Mouse (Mus musculus) right cerebral cortex, adult 18-20 months (tissue): ENCODE data around the gene Jchain.
A peak's percentile ranks its signal among the peaks of the same experiment; 100 is the strongest.
"Not testable (repeated sequence)": the region's sequence is repeated elsewhere in the genome, so short reads cannot be mapped to it uniquely, and the experiment has no call there.

Experiments used
- DNase-seq: peaks from one replicate; pipeline ENCODE4 v3.0.0; 2022; ENCODE audit warnings: mixed read lengths

Gene Jchain

GRCm38 (mm10) chr5:88527657-88528056, at the start of gene Jchain:
TSS of gene Jchain (minus strand) at chr5:88527891.
- DNase-seq, result no peak

GRCm38 (mm10) chr5:88575506-88576338, 48.0 kb upstream of the Jchain start:
- no peak for DNase-seq

GRCm38 (mm10) chr5:88574829-88575228, 47.1 kb upstream of the Jchain start:
- DNase-seq, result no peak

GRCm38 (mm10) chr5:88569541-88569940, 41.9 kb upstream of the Jchain start:
- DNase-seq, result no peak

- no peak for DNase-seq
Measured at GRCm38 (mm10) chr5:88566034-88566841, 38.5 kb upstream of the Jchain start.

- peak; percentile 73 for DNase-seq
Measured at GRCm38 (mm10) chr5:88565148-88566033, 37.7 kb upstream of the Jchain start.

GRCm38 (mm10) chr5:88564501-88565147, 36.9 kb upstream of the Jchain start, which contains the start of gene Rufy3:
TSS of gene Rufy3 (plus strand) at chr5:88565040.
- peak; percentile 82 for DNase-seq

- DNase-seq, result no peak
Measured at GRCm38 (mm10) chr5:88562863-88563780, 35.4 kb upstream of the Jchain start.

- DNase-seq, result no peak
Measured at GRCm38 (mm10) chr5:88561080-88561814, 33.6 kb upstream of the Jchain start.

GRCm38 (mm10) chr5:88558991-88559390, 31.3 kb upstream of the Jchain start:
- DNase-seq, result no peak

GRCm38 (mm10) chr5:88554086-88554886, 26.6 kb upstream of the Jchain start, which contains the start of gene Utp3:
TSS of gene Utp3 (plus strand) at chr5:88554462.
- DNase-seq, result peak; percentile 92

GRCm38 (mm10) chr5:88553271-88554085, 25.8 kb upstream of the Jchain start:
- DNase-seq, result no peak

- no peak for DNase-seq
Measured at GRCm38 (mm10) chr5:88545536-88545935, 17.8 kb upstream of the Jchain start.

GRCm38 (mm10) chr5:88544411-88544810, 16.7 kb upstream of the Jchain start:
- DNase-seq, result not testable (repeated sequence)

GRCm38 (mm10) chr5:88542651-88543282, 15.1 kb upstream of the Jchain start:
- DNase-seq, result peak; percentile 31

GRCm38 (mm10) chr5:88540845-88541244, 13.2 kb upstream of the Jchain start:
- no peak for DNase-seq

GRCm38 (mm10) chr5:88534697-88535096, 7.0 kb upstream of the Jchain start:
- DNase-seq, result no peak

GRCm38 (mm10) chr5:88530908-88531307, 3.2 kb upstream of the Jchain start:
- no peak for DNase-seq
